Mouse (Mus musculus): ENCODE results near the gene Ptn. TPM values are rescaled to one million over a fixed set of nuclear protein-coding genes. Genes with fewer than 3 reads are reported as not detected.

Gene Ptn
- 1 to 10 TPM; 4.2 to 4.4 TPM for total RNA-seq (2021)

GRCm38 (mm10) chr6:36809747-36810285 lies at the start of gene Ptn:
Gene Ptn (minus strand): TSS chr6:36810220.
- DNase-seq (ENCODE audit: low spot score), result peak; percentile 6
- intact Hi-C loops (cut with DNase I), result no loop called here

- intact Hi-C loops (cut with DNase I), result no loop called here
- DNase-seq (ENCODE audit: low spot score), result no peak
Observed at GRCm38 (mm10) chr6:36858258-36859041, 48.4 kb upstream of the Ptn start.

GRCm38 (mm10) chr6:36857627-36858257 lies 47.7 kb upstream of the Ptn start:
- no peak for DNase-seq (ENCODE audit: low spot score)
- intact Hi-C loops (cut with DNase I), result no loop called here

GRCm38 (mm10) chr6:36850422-36851129 lies 40.6 kb upstream of the Ptn start:
- intact Hi-C loops (cut with DNase I), result no loop called here
- no peak for DNase-seq (ENCODE audit: low spot score)

- intact Hi-C loops (cut with DNase I), result no loop called here
- no peak for DNase-seq (ENCODE audit: low spot score)
Observed at GRCm38 (mm10) chr6:36845288-36845687, 35.3 kb upstream of the Ptn start.

- DNase-seq (ENCODE audit: low spot score), result no peak
- intact Hi-C loops (cut with DNase I), result no loop called here
Observed at GRCm38 (mm10) chr6:36844258-36844657, 34.2 kb upstream of the Ptn start.

- intact Hi-C loops (cut with DNase I), result no loop called here
- DNase-seq (ENCODE audit: low spot score), result no peak
Observed at GRCm38 (mm10) chr6:36843031-36843488, 33.0 kb upstream of the Ptn start.

- no peak for DNase-seq (ENCODE audit: low spot score)
- intact Hi-C loops (cut with DNase I), result no loop called here
Observed at GRCm38 (mm10) chr6:36842101-36842922, 32.3 kb upstream of the Ptn start.

- intact Hi-C loops (cut with DNase I), result no loop called here
- DNase-seq (ENCODE audit: low spot score), result no peak
Observed at GRCm38 (mm10) chr6:36841701-36842100, 31.7 kb upstream of the Ptn start.

- intact Hi-C loops (cut with DNase I), result no loop called here
- DNase-seq (ENCODE audit: low spot score), result no peak
Observed at GRCm38 (mm10) chr6:36841174-36841573, 31.2 kb upstream of the Ptn start.

GRCm38 (mm10) chr6:36838747-36839146 lies 28.7 kb upstream of the Ptn start:
- no peak for DNase-seq (ENCODE audit: low spot score)
- intact Hi-C loops (cut with DNase I), result no loop called here

GRCm38 (mm10) chr6:36835351-36835750 lies 25.3 kb upstream of the Ptn start:
- no peak for DNase-seq (ENCODE audit: low spot score)
- intact Hi-C loops (cut with DNase I), result no loop called here

GRCm38 (mm10) chr6:36834695-36835265 lies 24.8 kb upstream of the Ptn start:
- intact Hi-C loops (cut with DNase I), result no loop called here
- no peak for DNase-seq (ENCODE audit: low spot score)

GRCm38 (mm10) chr6:36832681-36833080 lies 22.7 kb upstream of the Ptn start:
- DNase-seq (ENCODE audit: low spot score), result no peak
- intact Hi-C loops (cut with DNase I), result no loop called here

GRCm38 (mm10) chr6:36832207-36832606 lies 22.2 kb upstream of the Ptn start:
- intact Hi-C loops (cut with DNase I), result no loop called here
- DNase-seq (ENCODE audit: low spot score), result no peak

GRCm38 (mm10) chr6:36830371-36830925 lies 20.4 kb upstream of the Ptn start:
- intact Hi-C loops (cut with DNase I), result no loop called here
- no peak for DNase-seq (ENCODE audit: low spot score)

GRCm38 (mm10) chr6:36819784-36820050 lies 9.7 kb upstream of the Ptn start:
- intact Hi-C loops (cut with DNase I), result loop anchor here (5.0 kb wide), 1 partner anchor 83 kb away; no protein-coding TSS in a partner anchor
- no peak for DNase-seq (ENCODE audit: low spot score)

- DNase-seq (ENCODE audit: low spot score), result peak; percentile 43
- intact Hi-C loops (cut with DNase I), result loop anchor here (5.0 kb wide), 1 partner anchor 83 kb away; no protein-coding TSS in a partner anchor
Observed at GRCm38 (mm10) chr6:36819019-36819783, 9.2 kb upstream of the Ptn start.

Measured in heart, postnatal 25 days (tissue).